Mouse (Mus musculus) heart, adult 2 months (tissue): ENCODE results near the gene Foxj3.

Experiments used
- CTCF ChIP-seq: fragments of 200-600 bp; IDR thresholded peaks from 2 replicates; pipeline ENCODE4 v1.8.1; 2022; ENCODE audit warnings: antibody characterized with exemption, mild to moderate bottlenecking, moderate library complexity
- POLR2A ChIP-seq: fragments of 200-500 bp; IDR thresholded peaks from 2 replicates; pipeline ENCODE4 v1.6.1; 2011; ENCODE audit warnings: mild to moderate bottlenecking, low read depth, low read length, control low read depth; ENCODE audit not compliant: insufficient read depth

DNA sequence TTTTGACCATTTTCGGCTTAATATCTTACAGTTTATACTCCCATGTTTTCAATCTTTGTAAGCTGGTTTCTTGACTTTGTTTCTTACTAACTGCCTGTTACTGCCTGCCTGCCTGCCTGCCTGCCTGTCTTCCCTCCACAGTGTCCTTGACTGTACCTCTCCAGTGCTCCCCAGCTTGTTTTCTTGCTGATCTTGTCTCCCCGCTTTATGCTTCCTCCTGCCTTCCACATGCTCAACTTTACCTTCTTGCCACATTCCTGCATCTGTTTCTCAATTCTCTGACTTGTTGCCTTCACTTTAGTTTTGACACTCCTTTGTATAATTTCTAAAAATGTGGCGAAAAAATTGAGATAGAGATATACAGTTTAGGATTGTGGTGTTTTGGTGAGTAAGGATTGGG lies 35.9 kb downstream of the Foxj3 start:
- TF ChIP-seq CTCF (no peak), POLR2A (no peak)
